Mouse (Mus musculus) left cerebral cortex, adult 2 months (tissue): Measurements from ENCODE around the gene Capn8. TPM values are rescaled to one million over a fixed set of nuclear protein-coding genes. Genes with fewer than 3 reads are reported as not detected.

Source experiments
- DNase-seq, 2 experiments: peaks; one replicate each; pipeline ENCODE4 v3.0.0; 2021 to 2022; ENCODE audit warnings: low spot score in 2 of 2, mixed read lengths in 1 of 2; ENCODE audit errors: extremely low spot score in 1 of 2
- H3K27ac ChIP-seq: fragments of 200-600 bp; 2 replicates; pipeline ENCODE4 v1.8.1; 2022
- H3K4me3 ChIP-seq: fragments of 200-600 bp; 2 replicates; pipeline ENCODE4 v1.8.1; 2022
- CTCF ChIP-seq: fragments of 200-600 bp; IDR thresholded peaks from 2 replicates; pipeline ENCODE4 v1.8.1; 2022; ENCODE audit warnings: antibody characterized with exemption, mild to moderate bottlenecking, moderate library complexity
- intact Hi-C: fragments of 180-260 bp; cut with DNase I; formaldehyde crosslinking; loops from one replicate; pipeline ENCODE4 v1.15.1; 2025
- total RNA-seq, 2 experiments: library from RNA; stranded (reverse); gene quantifications; 2 replicates each; pipeline ENCODE4 v1.2.3; 2021

The Capn8 gene
- total RNA-seq, 2 experiments from 2014 or later = not detected

GRCm38 (mm10) chr1:182667281-182667680, 102.5 kb downstream of the Capn8 start:
- Histone ChIP-seq H3K27ac (no peak overlapping the region), H3K4me3 (no peak overlapping the region)
- intact Hi-C loops = no loop called here
- no peak for DNase-seq
- no peak for TF ChIP-seq CTCF

- no peak for TF ChIP-seq CTCF
- H3K27ac ChIP-seq = no peak overlapping the region
- DNase-seq = no peak
- no peak overlapping the region for H3K4me3 ChIP-seq
- intact Hi-C loops = no loop called here
Observed at GRCm38 (mm10) chr1:182669741-182670140, 104.9 kb downstream of the Capn8 start.

- no peak overlapping the region for H3K4me3 ChIP-seq
- TF ChIP-seq CTCF = no peak
- intact Hi-C loops = no loop called here
- no peak overlapping the region for H3K27ac ChIP-seq
- DNase-seq = no peak
Observed at GRCm38 (mm10) chr1:182670563-182671342, 105.9 kb downstream of the Capn8 start.

GRCm38 (mm10) chr1:182671343-182671624, 106.5 kb downstream of the Capn8 start:
- no peak overlapping the region for H3K4me3 ChIP-seq
- H3K27ac ChIP-seq = no peak overlapping the region
- no peak for TF ChIP-seq CTCF
- DNase-seq = no peak
- intact Hi-C loops = no loop called here

GRCm38 (mm10) chr1:182675346-182675745, 110.5 kb downstream of the Capn8 start:
- Histone ChIP-seq H3K27ac (no peak overlapping the region), H3K4me3 (no peak overlapping the region)
- no peak for TF ChIP-seq CTCF
- intact Hi-C loops = no loop called here
- DNase-seq = no peak

GRCm38 (mm10) chr1:182678151-182678550, 113.3 kb downstream of the Capn8 start:
- intact Hi-C loops = no loop called here
- DNase-seq = no peak
- H3K27ac ChIP-seq = no peak overlapping the region
- H3K4me3 ChIP-seq = no peak overlapping the region
- TF ChIP-seq CTCF = no peak

GRCm38 (mm10) chr1:182679169-182679568, 114.4 kb downstream of the Capn8 start:
- no peak overlapping the region for H3K4me3 ChIP-seq

GRCm38 (mm10) chr1:182679582-182679981, 114.8 kb downstream of the Capn8 start:
- DNase-seq = no peak
- intact Hi-C loops = no loop called here
- Histone ChIP-seq H3K27ac (no peak overlapping the region), H3K4me3 (no peak overlapping the region)
- no peak for TF ChIP-seq CTCF

More at GRCm38 (mm10) chr1:182679169-182679568, 114.4 kb downstream of the Capn8 start:
- no peak overlapping the region for H3K27ac ChIP-seq
- TF ChIP-seq CTCF = no peak
- intact Hi-C loops = no loop called here
- DNase-seq = no peak

Other genes starting within 250 kb of the Capn8 start
- 10 to 100 TPM; 53.2 to 55.4 TPM for gene Fbxo28, start 223.4 kb upstream of the Capn8 start, total RNA-seq
- 10 to 100 TPM; 20.4 to 22.6 TPM for gene Trp53bp2, start 155.8 kb upstream of the Capn8 start, total RNA-seq
- gene Capn2, start 47.4 kb upstream of the Capn8 start, total RNA-seq = 10 to 100 TPM; 61.2 to 63.7 TPM
- gene Ccdc185, start 184.2 kb downstream of the Capn8 start, total RNA-seq = under 1 TPM in 1 of 2 experiments, not detected in 1; 0.21 TPM
- gene Susd4, start 198.9 kb downstream of the Capn8 start, total RNA-seq = 100 to 1,000 TPM; 105 to 111 TPM